8 mouse cellular contexts compared by ENCODE assay signal in the genomic region with DNA sequence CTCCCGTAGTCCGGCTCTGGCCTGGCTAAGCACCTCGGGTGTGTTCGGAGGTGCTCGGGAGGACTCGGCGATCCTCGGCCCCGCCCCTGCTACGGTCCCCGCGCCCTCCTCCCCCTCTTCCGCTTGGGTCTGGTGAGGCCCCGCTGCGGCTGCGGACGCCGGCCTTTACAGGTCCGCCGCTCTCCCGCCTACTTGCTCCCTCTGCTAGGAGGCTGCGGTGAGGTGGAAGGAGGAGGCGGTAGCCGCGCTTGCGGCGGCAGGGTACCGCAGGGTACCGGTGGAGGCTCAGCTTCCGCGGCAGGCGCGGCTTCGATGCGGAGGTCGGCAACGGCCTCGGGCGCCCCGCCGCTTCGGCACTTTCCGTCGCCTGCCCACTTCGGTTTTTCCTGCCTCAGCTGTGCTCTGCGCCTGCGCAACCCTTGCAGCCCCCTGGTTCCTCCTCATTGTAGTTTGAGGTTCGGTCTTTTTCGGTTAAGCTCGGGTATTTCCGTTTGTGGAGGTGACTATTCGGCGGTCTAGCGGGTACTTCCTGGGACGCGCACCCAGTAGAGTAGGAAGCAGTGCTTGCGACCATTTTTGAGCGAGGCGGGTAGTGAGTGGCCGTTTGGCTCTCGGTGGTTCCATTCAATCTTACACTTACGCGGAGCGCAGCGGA. TPM values are rescaled to one million over a fixed set of nuclear protein-coding genes. Genes with fewer than 3 reads are reported as not detected.
A peak's percentile ranks its signal among the peaks of the same experiment; 100 is the strongest.
DNase-seq lines count a peak whose midpoint lies in the region; ATAC-seq and TF ChIP-seq lines count a peak whose summit lies in the region.

Gene Ube2m (minus strand): TSS at position 375 of the 655 bp plus-strand sequence.

- H3K9me3 ChIP-seq in ES-E14 (ENCODE audit: control insufficient read depth, insufficient read depth, low read depth, low read length), result no peaks in the 10 kb centered on the region
- H3K9me3 ChIP-seq in forebrain, postnatal 0 days (ENCODE audit: low read length), result no peaks in the 10 kb centered on the region
- H3K9me3 ChIP-seq in lung, embryonic 15.5 days, result no peaks in the 10 kb centered on the region

- peak within 1 kb of the TSS; percentile 97 for H3K9ac ChIP-seq in ES-E14 (ENCODE audit: insufficient read depth, low read depth, low read length, poor library complexity, severe bottlenecking)
- H3K9ac ChIP-seq in forebrain, postnatal 0 days, result peak within 1 kb of the TSS; percentile 94
- H3K9ac ChIP-seq in lung, embryonic 15.5 days, result peak within 1 kb of the TSS; percentile 96

- in situ Hi-C loops in ES-E14 (cut with MboI; ENCODE audit: low sequenced_read_pairs in 2 of 2, unreplicated experiment in 2 of 2), result no loop called here

- peak; percentile 91 for ATAC-seq in forebrain, postnatal 0 days
- ATAC-seq in lung, embryonic 15.5 days (ENCODE audit: borderline replicate concordance, extremely low read depth, low FRiP score, low TSS enrichment), result peak; percentile 95

- H3K36me3 ChIP-seq in ES-E14 (ENCODE audit: control insufficient read depth, insufficient read depth, low read length, poor library complexity, severe bottlenecking), result peaks cover 13% of the 10 kb centered on the region
- peaks cover 21% of the 10 kb centered on the region for H3K36me3 ChIP-seq in forebrain, postnatal 0 days (ENCODE audit: insufficient read depth)
- H3K36me3 ChIP-seq in lung, embryonic 15.5 days, result peaks cover 19% of the 10 kb centered on the region

- no peak; the same call in 1 of the 2 replicates for TF ChIP-seq CTCF in forebrain, postnatal 0 days (IDR thresholded peaks at IDR 0.05; ENCODE audit: low read depth)

- peak within 1 kb of the TSS; percentile 75 for H3K4me2 ChIP-seq in forebrain, postnatal 0 days (ENCODE audit: low read depth)
- H3K4me2 ChIP-seq in lung, embryonic 15.5 days, result peak within 1 kb of the TSS; percentile 82

- 0 out of 2 replicates have a peak, but pooled peaks cover 4% of the 10 kb centered on the region for H3K27me3 ChIP-seq in forebrain, postnatal 0 days (ENCODE audit: insufficient read depth, low read length)
- peaks cover 16% of the 10 kb centered on the region for H3K27me3 ChIP-seq in lung, embryonic 15.5 days

- peak within 1 kb of the TSS; percentile 85 to 92 for H3K4me3 ChIP-seq in ES-E14 (ENCODE audit: insufficient read depth in 1 of 2, low read depth in 1 of 2, low read length in 2 of 2, poor library complexity in 1 of 2, severe bottlenecking in 1 of 2)
- peak within 1 kb of the TSS; percentile 90 for H3K4me3 ChIP-seq in forebrain, postnatal 0 days (ENCODE audit: low read depth, low read length)
- H3K4me3 ChIP-seq in lung, embryonic 15.5 days, result peak within 1 kb of the TSS; percentile 66

- DNase-seq in ES-E14 (ENCODE audit: low read depth, low spot score), result peak; percentile 91
- peak; percentile 97 to 100 for DNase-seq in cerebellum, adult 18-20 months
- peak; percentile 100 for DNase-seq in forebrain, postnatal 0 days
- peak; percentile 99 for DNase-seq in heart, postnatal 4 days
- peak; percentile 98 to 99 for DNase-seq in layer of hippocampus, adult 8-10 months (ENCODE audit: low spot score in 2 of 2)
- peak; percentile 96 for DNase-seq in ovary, adult 18-20 months (ENCODE audit: low spot score)
- DNase-seq in thymus, postnatal 0 days (ENCODE audit: low spot score), result peak; percentile 100

- H3K27ac ChIP-seq in ES-E14 (ENCODE audit: insufficient read depth, low read depth, low read length, poor library complexity, severe bottlenecking), result peak within 1 kb of the TSS; percentile 92
- peak within 1 kb of the TSS; percentile 99 for H3K27ac ChIP-seq in forebrain, postnatal 0 days (ENCODE audit: low read depth, low read length)
- H3K27ac ChIP-seq in lung, embryonic 15.5 days, result peak within 1 kb of the TSS; percentile 100

- WGBS in forebrain, postnatal 0 days, result under 1% methylated on average over 64 of the region's 65 CpGs
- under 1% methylated on average over 64 of the region's 65 CpGs for WGBS in lung, embryonic 15.5 days

- peaks cover 0 to 12% of the 10 kb centered on the region in 2 experiments; a peak in 2 of 4 replicates for H3K4me1 ChIP-seq in ES-E14 (ENCODE audit: control insufficient read depth in 2 of 2, insufficient read depth in 2 of 2, low read length in 2 of 2, poor library complexity in 1 of 2)
- H3K4me1 ChIP-seq in forebrain, postnatal 0 days (ENCODE audit: insufficient read depth), result peaks cover 21% of the 10 kb centered on the region
- H3K4me1 ChIP-seq in lung, embryonic 15.5 days, result peaks cover 41% of the 10 kb centered on the region

TF ChIP-seq in ES-E14, 5 proteins besides CTCF, POLR2A, EP300 and RAD21:
- TF ChIP-seq CHD2 (IDR thresholded peaks at IDR 0.05; ENCODE audit: low read depth, low read length), result no peak
- TF ChIP-seq HCFC1 (IDR thresholded peaks at IDR 0.05; ENCODE audit: borderline replicate concordance, insufficient read depth, low read length), result peak; percentile 69; the same call in 1 of the 2 replicates

RNA-seq across cellular contexts. Expression of gene Ube2m, which starts in this region (rescaled TPM):
- 73.8 and 92.8 TPM in 2 replicates for total RNA-seq in ES-E14 (2012; rRNA removed)
- total RNA-seq in forebrain, postnatal 0 days (2014; rRNA removed), result 336 and 344 TPM in 2 replicates
- 130 and 132 TPM in 2 replicates for polyA plus RNA-seq in forebrain, postnatal 0 days (2015; fragmentation: Nextera tagmentation; extraction: Ambion mirVana)
- 100 to 1,000 TPM; 193 to 202 TPM for total RNA-seq in heart, postnatal 4 days (2021)
- 100 to 1,000 TPM; 188 to 210 (median 192) TPM for total RNA-seq in layer of hippocampus, adult 8-10 months (2022)
- 114 and 122 TPM in 2 replicates for polyA plus RNA-seq in lung, embryonic 15.5 days (2015; fragmentation: Nextera tagmentation; extraction: Ambion mirVana)
- 90.8 and 91.5 TPM in 2 replicates for polyA plus RNA-seq in thymus, postnatal 0 days (2015; fragmentation: Nextera tagmentation; extraction: Ambion mirVana)

Comparison
In these comparisons a context has a peak if more than half of its experiments do, and no peak if none do; other contexts are left out.
1. Peak in every context shown above with its lines: DNase-seq, ATAC-seq, H3K4me3 ChIP-seq and H3K27ac ChIP-seq.